Mouse (Mus musculus) myocyte (in vitro differentiated cells): ENCODE results near the gene Diaph2. TPM values are rescaled to one million over a fixed set of nuclear protein-coding genes. Genes with fewer than 3 reads are reported as not detected.

Source experiments
- H3K27me3 ChIP-seq: one replicate; pipeline ENCODE4 v1.6.1; 2011; ENCODE audit not compliant: control insufficient read depth, insufficient read depth, insufficient read length
- H3K36me3 ChIP-seq: one replicate; pipeline ENCODE4 v1.6.1; 2011; ENCODE audit not compliant: control insufficient read depth, insufficient read depth
- H3K4me2 ChIP-seq: one replicate; pipeline ENCODE4 v1.6.1; 2011; ENCODE audit warnings: low read depth, control low read depth
- H3K4me3 ChIP-seq: one replicate; pipeline ENCODE4 v1.5.1; 2011; ENCODE audit warnings: mild to moderate bottlenecking, control low read depth, moderate library complexity
- H3K79me2 ChIP-seq: one replicate; pipeline ENCODE4 v1.6.1; 2011; ENCODE audit not compliant: control insufficient read depth, insufficient read depth
- H3ac ChIP-seq: one replicate; pipeline ENCODE4 v1.6.1; 2011; ENCODE audit not compliant: control insufficient read depth, insufficient read length
- CEBPB ChIP-seq: IDR thresholded peaks from 2 replicates; pipeline ENCODE4 v1.6.1; 2011; ENCODE audit warnings: mild to moderate bottlenecking, moderate library complexity; ENCODE audit not compliant: poor library complexity, insufficient read depth, severe bottlenecking
- E2F4 ChIP-seq: IDR thresholded peaks from one replicate; pipeline ENCODE4 v1.6.1; 2011; ENCODE audit warnings: mild to moderate bottlenecking, control low read depth, moderate library complexity; ENCODE audit not compliant: insufficient read depth
- MAX ChIP-seq: IDR thresholded peaks from one replicate; pipeline ENCODE4 v1.6.1; 2011; ENCODE audit warnings: low read depth, mild to moderate bottlenecking, control low read depth
- MYOD1 ChIP-seq, 3 experiments: IDR thresholded peaks; one replicate each; pipeline ENCODE4 v1.6.1; 2011; ENCODE audit warnings: control low read depth in 2 of 3, low read depth in 2 of 3, mild to moderate bottlenecking in 2 of 3, moderate library complexity in 1 of 3; ENCODE audit not compliant: insufficient read length in 2 of 3, control insufficient read depth in 1 of 3
- MYOG ChIP-seq, 3 experiments: IDR thresholded peaks; one replicate each; pipeline ENCODE4 v1.6.1; 2011; ENCODE audit warnings: control low read depth in 2 of 3, low read depth in 2 of 3, mild to moderate bottlenecking in 2 of 3; ENCODE audit not compliant: insufficient read length in 2 of 3, control insufficient read depth in 1 of 3, insufficient read depth in 1 of 3
- POLR2A ChIP-seq: IDR thresholded peaks from one replicate; pipeline ENCODE4 v1.6.1; 2011; ENCODE audit warnings: low read depth, mild to moderate bottlenecking, control low read depth, moderate library complexity; ENCODE audit not compliant: insufficient read length
- POLR2AphosphoS2 ChIP-seq: IDR thresholded peaks from one replicate; pipeline ENCODE4 v1.6.1; 2011; ENCODE audit warnings: low read depth, control low read depth; ENCODE audit not compliant: insufficient read length
- REST ChIP-seq: IDR thresholded peaks from one replicate; pipeline ENCODE4 v1.6.1; 2011; ENCODE audit warnings: mild to moderate bottlenecking, control low read depth, moderate library complexity; ENCODE audit not compliant: insufficient read depth, insufficient read length
- SRF ChIP-seq: IDR thresholded peaks from one replicate; pipeline ENCODE4 v1.6.1; 2011; ENCODE audit warnings: low read depth; ENCODE audit not compliant: control insufficient read depth, insufficient read length
- TCF12 ChIP-seq: IDR thresholded peaks from one replicate; pipeline ENCODE4 v1.6.1; 2011; ENCODE audit warnings: mild to moderate bottlenecking, control low read depth; ENCODE audit not compliant: poor library complexity, insufficient read depth, severe bottlenecking
- TCF3 ChIP-seq: IDR thresholded peaks from one replicate; pipeline ENCODE4 v1.6.1; 2011; ENCODE audit warnings: low read depth, control low read depth; ENCODE audit not compliant: insufficient read length
- USF1 ChIP-seq: IDR thresholded peaks from one replicate; pipeline ENCODE4 v1.6.1; 2011; ENCODE audit warnings: low read depth, mild to moderate bottlenecking, control low read depth, moderate library complexity
- polyA plus RNA-seq: library from polyadenylated mRNA; unstranded; fragments of >200 nt; fragmentation: generic; extraction: Trizol; gene quantifications from one replicate; pipeline ENCODE4 v1.2.1, GENCODE M21; 2012; ENCODE audit warnings: missing spikeins

Gene Diaph2
- polyA plus RNA-seq, 1 experiment: 1.4 TPM

GRCm38 (mm10) chrX:130205243-130205642 lies 455.7 kb downstream of the Diaph2 start:
- H3K4me2 ChIP-seq: no peak overlapping the region
- no peaks in the 10 kb centered on the region for H3K79me2 ChIP-seq
- no peak overlapping the region for H3ac ChIP-seq
- no peaks in the 10 kb centered on the region for H3K27me3 ChIP-seq
- TF ChIP-seq CEBPB (no peak), POLR2A (no peak), TCF3 (no peak)
- H3K36me3 ChIP-seq: no peaks in the 10 kb centered on the region
- no peak overlapping the region for H3K4me3 ChIP-seq

- Histone ChIP-seq H3K27me3 (no peaks in the 10 kb centered on the region), H3K79me2 (no peaks in the 10 kb centered on the region), H3K4me2 (no peak overlapping the region), H3K36me3 (no peaks in the 10 kb centered on the region), H3ac (no peak overlapping the region), H3K4me3 (no peak overlapping the region)
- TF ChIP-seq SRF: no peak
- no peak for TF ChIP-seq POLR2AphosphoS2
- TF ChIP-seq TCF3: no peak
- no peak for TF ChIP-seq CEBPB
- no peak for TF ChIP-seq MAX
- no peak for TF ChIP-seq USF1
- TF ChIP-seq TCF12: no peak
- no peak for TF ChIP-seq MYOG (IDR thresholded peaks at IDR 0.05; ENCODE audit: control insufficient read depth in 1 of 3, insufficient read depth in 1 of 3, insufficient read length in 2 of 3, low read depth in 2 of 3)
These were observed 462.7 kb downstream of the Diaph2 start for GRCm38 (mm10) chrX:130212227-130212626.

- no peak for TF ChIP-seq TCF3
- no peak for TF ChIP-seq MAX
- no peak for TF ChIP-seq E2F4
- no peak for TF ChIP-seq SRF
- no peak for TF ChIP-seq CEBPB
- no peak for TF ChIP-seq REST
- TF ChIP-seq USF1: no peak
- TF ChIP-seq POLR2AphosphoS2: no peak
- no peak for TF ChIP-seq TCF12
- no peak for TF ChIP-seq MYOG (IDR thresholded peaks at IDR 0.05; ENCODE audit: control insufficient read depth in 1 of 3, insufficient read depth in 1 of 3, insufficient read length in 2 of 3, low read depth in 2 of 3)
- TF ChIP-seq POLR2A: no peak
- TF ChIP-seq MYOD1 (IDR thresholded peaks at IDR 0.05; ENCODE audit: control insufficient read depth in 1 of 3, insufficient read length in 2 of 3, low read depth in 2 of 3): no peak
- Histone ChIP-seq H3K4me3 (no peak overlapping the region), H3K4me2 (no peak overlapping the region), H3K79me2 (no peaks in the 10 kb centered on the region), H3ac (no peak overlapping the region), H3K36me3 (no peaks in the 10 kb centered on the region), H3K27me3 (no peaks in the 10 kb centered on the region)
These were observed 463.2 kb downstream of the Diaph2 start for GRCm38 (mm10) chrX:130212759-130213158.

GRCm38 (mm10) chrX:130230045-130230444 lies 480.5 kb downstream of the Diaph2 start:
- no peak for TF ChIP-seq USF1
- no peak for TF ChIP-seq REST
- no peak for TF ChIP-seq MYOG (IDR thresholded peaks at IDR 0.05; ENCODE audit: control insufficient read depth in 1 of 3, insufficient read depth in 1 of 3, insufficient read length in 2 of 3, low read depth in 2 of 3)
- TF ChIP-seq POLR2A: no peak
- no peak for TF ChIP-seq MYOD1 (IDR thresholded peaks at IDR 0.05; ENCODE audit: control insufficient read depth in 1 of 3, insufficient read length in 2 of 3, low read depth in 2 of 3)
- TF ChIP-seq CEBPB: no peak
- Histone ChIP-seq H3K4me3 (no peak overlapping the region), H3K27me3 (no peaks in the 10 kb centered on the region), H3K79me2 (no peaks in the 10 kb centered on the region), H3K4me2 (no peak overlapping the region), H3ac (no peak overlapping the region), H3K36me3 (no peaks in the 10 kb centered on the region)

GRCm38 (mm10) chrX:130235167-130235566 lies 485.6 kb downstream of the Diaph2 start:
- TF ChIP-seq REST (no peak), CEBPB (no peak), POLR2AphosphoS2 (no peak), MYOG (IDR thresholded peaks at IDR 0.05; ENCODE audit: control insufficient read depth in 1 of 3, insufficient read depth in 1 of 3, insufficient read length in 2 of 3, low read depth in 2 of 3) (no peak), TCF12 (no peak), MAX (no peak), SRF (no peak), E2F4 (no peak), USF1 (no peak), POLR2A (no peak), MYOD1 (IDR thresholded peaks at IDR 0.05; ENCODE audit: control insufficient read depth in 1 of 3, insufficient read length in 2 of 3, low read depth in 2 of 3) (no peak), TCF3 (no peak)
- H3K4me2 ChIP-seq: no peak overlapping the region
- no peaks in the 10 kb centered on the region for H3K79me2 ChIP-seq
- no peak overlapping the region for H3K4me3 ChIP-seq
- no peaks in the 10 kb centered on the region for H3K36me3 ChIP-seq
- no peak overlapping the region for H3ac ChIP-seq
- no peaks in the 10 kb centered on the region for H3K27me3 ChIP-seq
